Mouse (Mus musculus) A20 (cell line): Measurements from ENCODE around the gene Top1.

ENCODE experiments used
- DNase-seq: peaks from one replicate; pipeline ENCODE4 v3.0.0-alpha.2; 2011; ENCODE audit warnings: low read depth, low spot score

Gene Top1

GRCm38 (mm10) chr2:160741580-160741979 lies 95.9 kb downstream of the Top1 start:
- DNase-seq: no peak

- DNase-seq: peak; percentile 66
These were observed 96.5 kb downstream of the Top1 start for GRCm38 (mm10) chr2:160742161-160742609.

- DNase-seq: peak; percentile 44
These were observed 98.5 kb downstream of the Top1 start for GRCm38 (mm10) chr2:160744040-160744822.

- no peak for DNase-seq
These were observed 99.1 kb downstream of the Top1 start for GRCm38 (mm10) chr2:160744823-160745210.

- DNase-seq: no peak
These were observed 99.8 kb downstream of the Top1 start for GRCm38 (mm10) chr2:160745497-160745896.

GRCm38 (mm10) chr2:160746637-160747036 lies 100.9 kb downstream of the Top1 start:
- DNase-seq: no peak

- DNase-seq: no peak
These were observed 101.4 kb downstream of the Top1 start for GRCm38 (mm10) chr2:160747075-160747474.

- DNase-seq: peak; percentile 85
These were observed 111.0 kb downstream of the Top1 start for GRCm38 (mm10) chr2:160756583-160757203.

GRCm38 (mm10) chr2:160760433-160761184 lies 114.9 kb downstream of the Top1 start:
- DNase-seq: peak; percentile 40

GRCm38 (mm10) chr2:160763816-160764215 lies 118.1 kb downstream of the Top1 start:
- no peak for DNase-seq

- no peak for DNase-seq
These were observed 118.7 kb downstream of the Top1 start for GRCm38 (mm10) chr2:160764386-160764785.

- DNase-seq: no peak
These were observed 119.4 kb downstream of the Top1 start for GRCm38 (mm10) chr2:160765096-160765495.

GRCm38 (mm10) chr2:160766371-160766771 lies 120.7 kb downstream of the Top1 start:
- DNase-seq: no peak

GRCm38 (mm10) chr2:160767201-160767600 lies 121.5 kb downstream of the Top1 start:
- DNase-seq: no peak

GRCm38 (mm10) chr2:160768097-160768695 lies 122.5 kb downstream of the Top1 start:
- DNase-seq: no peak

- DNase-seq: no peak
These were observed 123.3 kb downstream of the Top1 start for GRCm38 (mm10) chr2:160768997-160769396.

- no peak for DNase-seq
These were observed 124.7 kb downstream of the Top1 start for GRCm38 (mm10) chr2:160770409-160770808.

GRCm38 (mm10) chr2:160770871-160771270 lies 125.2 kb downstream of the Top1 start:
- no peak for DNase-seq

GRCm38 (mm10) chr2:160771325-160772276 lies 125.9 kb downstream of the Top1 start:
- DNase-seq: no peak
